Mouse (Mus musculus): ENCODE data around the gene Sumo1. TPM values are rescaled to one million over a fixed set of nuclear protein-coding genes. Genes with fewer than 3 reads are reported as not detected.

The Sumo1 gene
- polyA plus RNA-seq, 1 experiment = 18.2 TPM

- WGBS = 35% methylated on average over 11 of the region's 11 CpGs
- DNase-seq (ENCODE audit: low read depth, low spot score) = no peak
These were observed 67.9 kb downstream of the Sumo1 start for GRCm38 (mm10) chr1:59602531-59603416.

DNA sequence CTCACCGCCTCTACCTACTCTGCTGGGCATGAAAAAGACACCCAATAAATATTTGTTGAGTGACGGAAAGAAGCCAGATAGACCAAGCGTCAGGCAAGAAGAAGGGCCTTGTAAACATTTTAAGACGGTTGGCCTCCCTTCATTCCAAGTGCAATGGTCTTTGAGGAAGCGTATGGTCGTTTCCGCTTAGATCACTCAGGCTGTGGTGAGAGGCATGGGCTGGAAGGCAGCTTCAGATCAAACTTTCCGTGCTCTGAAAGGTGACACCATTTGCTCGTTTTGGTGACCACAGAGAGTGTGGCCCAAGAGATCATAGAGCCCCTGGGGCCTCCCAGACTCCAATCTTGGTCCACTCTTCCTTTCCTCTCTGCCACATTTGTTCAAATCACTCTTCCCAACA lies 75.0 kb downstream of the Sumo1 start:
- no peak for DNase-seq (ENCODE audit: low read depth, low spot score)
- WGBS = 81% methylated on average over 9 of the region's 9 CpGs

- WGBS = 74% methylated on average over 11 of the region's 11 CpGs
- DNase-seq (ENCODE audit: low read depth, low spot score) = no peak
These were observed 75.9 kb downstream of the Sumo1 start for GRCm38 (mm10) chr1:59594586-59595266.

DNA sequence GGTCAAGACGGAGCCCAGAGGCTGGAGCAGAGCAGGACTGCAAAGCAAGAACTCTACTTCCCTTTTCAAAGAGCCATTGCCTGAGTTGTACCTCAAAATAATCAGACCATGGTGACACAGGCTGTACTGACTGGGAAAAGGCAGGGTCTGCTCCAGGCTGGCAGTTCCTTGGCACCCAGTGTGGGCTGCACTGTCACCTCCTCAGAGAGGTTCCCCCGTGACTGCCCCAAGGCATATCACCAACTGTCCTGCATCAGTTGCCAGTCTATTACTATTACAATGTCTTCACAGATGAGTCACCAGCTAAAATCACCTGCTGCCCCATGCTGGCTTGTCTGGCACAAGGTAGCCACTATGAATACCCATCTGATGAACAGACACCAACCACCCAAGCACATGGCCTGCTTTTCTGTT lies 77.0 kb downstream of the Sumo1 start:
- 85% methylated on average over 2 of the region's 2 CpGs for WGBS
- DNase-seq (ENCODE audit: low read depth, low spot score) = no peak

GRCm38 (mm10) chr1:59592876-59593275 lies 77.8 kb downstream of the Sumo1 start:
- no peak for DNase-seq (ENCODE audit: low read depth, low spot score)
- 38% methylated on average over 12 of the region's 12 CpGs for WGBS

DNA sequence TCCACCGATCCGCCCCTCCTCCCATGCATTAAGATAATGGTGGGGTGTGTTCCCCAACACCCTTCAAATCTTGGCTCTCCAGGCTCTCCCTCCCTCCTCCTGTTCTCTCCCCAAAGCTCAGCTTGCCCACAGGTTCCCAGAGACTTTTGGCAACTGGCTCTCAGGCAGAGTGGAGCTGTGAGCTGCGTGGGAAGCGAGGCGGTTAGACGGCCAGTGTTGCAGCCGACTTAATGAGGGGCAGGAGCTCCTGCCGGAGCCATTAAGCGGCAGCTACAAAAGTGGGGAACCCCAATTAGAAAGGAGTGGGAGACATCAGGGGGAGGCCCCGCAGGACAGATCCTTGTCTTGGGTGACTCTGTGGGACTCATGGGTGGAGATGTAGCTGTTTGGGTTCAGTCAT lies 78.3 kb downstream of the Sumo1 start:
- WGBS = 46% methylated on average over 10 of the region's 10 CpGs
- no peak for DNase-seq (ENCODE audit: low read depth, low spot score)

GRCm38 (mm10) chr1:59589271-59589670 lies 81.4 kb downstream of the Sumo1 start:
- 79% methylated on average over 1 of the region's 1 CpGs for WGBS
- DNase-seq (ENCODE audit: low read depth, low spot score) = no peak

DNA sequence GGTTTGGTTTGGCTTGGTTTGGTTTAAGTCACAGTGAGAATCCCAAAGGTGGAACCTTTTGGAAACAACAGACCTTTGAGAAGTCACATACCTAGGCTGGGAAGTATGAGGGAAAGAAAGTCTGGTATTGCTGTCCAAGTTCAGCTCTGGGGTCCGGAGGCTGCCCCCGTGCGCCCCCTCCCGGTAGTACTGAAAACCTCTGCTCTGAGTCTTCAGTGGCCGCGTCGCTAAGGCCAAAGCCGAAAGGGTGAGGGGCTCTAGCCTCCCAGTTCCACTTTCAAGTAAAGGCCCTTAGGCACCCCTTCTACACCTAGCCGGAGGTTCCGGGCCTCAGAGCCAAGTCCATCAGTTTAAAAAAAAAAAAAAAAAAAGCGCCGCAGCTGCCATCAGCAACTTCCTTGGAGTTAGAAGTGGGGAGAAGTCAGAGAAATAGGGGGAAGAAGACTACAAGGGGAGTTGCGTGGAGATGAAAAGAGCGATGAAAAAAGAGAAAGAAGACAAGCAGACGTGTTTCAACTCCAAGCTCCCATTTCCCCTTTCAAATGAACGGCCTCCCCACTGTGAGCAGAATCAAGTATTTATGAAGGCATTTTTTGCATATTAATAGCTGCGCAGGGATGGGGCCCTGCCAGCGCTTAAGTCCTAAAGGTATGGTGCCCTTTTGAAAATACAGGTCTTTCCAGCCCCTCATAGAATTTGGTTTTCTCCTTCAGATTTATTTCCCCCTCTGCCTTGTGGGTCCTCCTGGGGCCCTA lies 85.8 kb downstream of the Sumo1 start:
- DNase-seq (ENCODE audit: low read depth, low spot score) = no peak
- 27% methylated on average over 18 of the region's 18 CpGs for WGBS

GRCm38 (mm10) chr1:59580880-59581279 lies 89.8 kb downstream of the Sumo1 start:
- WGBS = 80% methylated on average over 3 of the region's 3 CpGs
- DNase-seq (ENCODE audit: low read depth, low spot score) = no peak

- 31% methylated on average over 8 of the region's 8 CpGs for WGBS
- no peak for DNase-seq (ENCODE audit: low read depth, low spot score)
These were observed 90.4 kb downstream of the Sumo1 start for GRCm38 (mm10) chr1:59580131-59580751.

GRCm38 (mm10) chr1:59579327-59579726 lies 91.3 kb downstream of the Sumo1 start:
- WGBS = 62% methylated on average over 5 of the region's 5 CpGs
- no peak for DNase-seq (ENCODE audit: low read depth, low spot score)

GRCm38 (mm10) chr1:59578770-59579169 lies 91.9 kb downstream of the Sumo1 start:
- no peak for DNase-seq (ENCODE audit: low read depth, low spot score)
- WGBS = 77% methylated on average over 4 of the region's 4 CpGs

DNA sequence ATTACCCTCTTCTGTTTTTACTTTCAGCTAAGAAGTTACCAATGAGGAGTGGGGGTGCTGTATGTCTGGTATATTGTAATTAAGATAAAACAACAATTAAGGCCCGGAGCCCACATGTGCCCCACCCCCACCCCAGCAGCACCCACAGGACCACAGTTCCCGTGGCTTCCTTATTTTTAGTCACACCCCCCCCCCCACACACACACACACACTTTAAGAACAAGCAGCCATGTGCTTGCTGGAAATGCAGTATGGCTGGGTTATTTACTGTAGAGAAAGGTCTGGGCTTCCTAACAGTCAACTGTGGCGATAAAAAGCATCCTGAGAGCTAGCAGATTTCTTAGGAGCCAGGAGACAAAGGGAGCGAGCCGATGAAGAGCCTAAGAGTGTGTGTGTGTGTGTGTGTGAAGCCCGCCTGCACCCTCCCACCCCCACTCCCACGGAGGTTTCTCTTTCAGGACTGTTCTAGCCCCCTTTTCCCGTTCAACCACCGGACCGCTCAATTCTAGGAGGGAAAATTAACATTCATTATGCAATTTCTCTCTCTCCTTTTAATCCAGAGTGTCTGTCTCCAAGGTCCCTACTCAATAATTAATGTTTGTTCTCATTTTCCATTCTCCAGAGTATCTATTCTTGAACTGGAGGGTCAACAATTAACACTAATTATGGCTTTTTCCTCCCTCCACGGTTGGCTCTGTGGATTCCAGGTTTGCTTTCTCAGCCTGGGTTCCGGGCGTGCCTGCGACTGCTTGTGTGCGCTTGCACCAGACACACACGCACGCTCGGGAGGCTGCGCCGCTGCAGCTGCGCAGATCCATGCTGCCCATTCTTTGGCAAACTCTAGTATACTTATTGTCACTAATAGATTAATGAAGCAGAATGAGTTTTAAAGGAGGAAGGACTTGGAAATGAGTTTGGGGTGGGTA lies 96.1 kb downstream of the Sumo1 start:
- WGBS = 61% methylated on average over 21 of the region's 21 CpGs
- DNase-seq (ENCODE audit: low read depth, low spot score) = no peak

DNA sequence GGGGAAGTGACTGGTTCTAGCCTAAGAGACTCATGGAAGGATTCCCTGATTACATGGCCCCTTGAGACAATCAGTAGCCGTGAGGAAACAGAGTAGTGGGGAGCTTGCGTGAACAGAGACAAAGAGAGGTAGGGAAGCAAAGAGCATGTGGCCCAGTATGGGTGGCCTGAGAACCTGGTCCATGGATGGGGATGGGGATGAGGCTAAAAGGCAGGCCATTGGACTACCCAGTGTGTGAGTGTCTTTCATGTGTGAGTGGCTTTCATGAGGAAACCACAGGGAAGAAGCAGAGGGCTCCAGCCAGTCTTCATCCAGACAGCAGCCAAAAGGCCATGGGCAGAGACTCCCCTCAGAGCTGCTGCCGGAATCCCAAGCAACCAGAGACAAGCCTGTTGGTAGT lies 96.8 kb downstream of the Sumo1 start:
- 92% methylated on average over 3 of the region's 3 CpGs for WGBS
- DNase-seq (ENCODE audit: low read depth, low spot score) = no peak

DNA sequence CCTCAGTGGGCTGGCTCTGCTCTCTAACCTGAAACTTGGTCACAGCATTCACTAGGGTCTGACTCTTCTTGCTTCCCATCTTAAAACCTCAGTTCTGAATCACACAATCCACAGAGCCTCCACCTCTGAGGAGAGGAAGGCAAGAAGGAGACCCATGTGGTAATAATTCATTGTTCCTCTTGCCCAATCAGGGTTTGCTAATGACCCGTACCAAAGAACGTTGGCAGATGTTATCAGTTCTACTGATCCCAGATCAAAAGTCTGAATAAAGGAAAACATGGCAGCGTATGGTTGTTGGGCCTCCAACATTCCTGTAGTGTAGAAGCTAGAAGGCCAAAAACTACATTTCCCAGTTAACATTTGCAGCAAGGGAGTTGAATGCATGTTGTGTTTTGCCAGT lies 99.1 kb downstream of the Sumo1 start:
- WGBS = 85% methylated on average over 3 of the region's 3 CpGs

DNA sequence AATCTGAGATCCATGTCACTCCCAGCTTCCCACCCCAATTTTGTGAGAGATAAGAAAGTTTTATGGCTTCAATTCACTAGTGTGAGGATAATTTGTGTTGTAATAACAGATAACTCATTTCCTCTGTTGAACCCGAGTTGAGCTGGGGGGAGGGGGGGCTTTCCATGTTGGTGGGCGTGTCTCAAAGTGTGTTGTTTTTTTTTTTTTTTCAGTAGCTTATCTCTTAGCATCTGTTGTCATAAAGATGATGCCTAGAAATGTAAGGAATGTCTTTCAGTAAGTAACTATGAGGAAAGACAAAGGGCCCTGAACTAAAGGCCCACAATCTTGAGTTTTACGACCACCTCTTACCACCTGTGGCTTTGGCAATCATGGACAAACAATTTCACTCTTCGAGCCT lies 99.9 kb downstream of the Sumo1 start:
- no peak for DNase-seq (ENCODE audit: low read depth, low spot score)
- 28% methylated on average over 4 of the region's 4 CpGs for WGBS

More for the DNA sequence above, 99.1 kb downstream of the Sumo1 start:
- DNase-seq (ENCODE audit: low read depth, low spot score) = no peak

DNA sequence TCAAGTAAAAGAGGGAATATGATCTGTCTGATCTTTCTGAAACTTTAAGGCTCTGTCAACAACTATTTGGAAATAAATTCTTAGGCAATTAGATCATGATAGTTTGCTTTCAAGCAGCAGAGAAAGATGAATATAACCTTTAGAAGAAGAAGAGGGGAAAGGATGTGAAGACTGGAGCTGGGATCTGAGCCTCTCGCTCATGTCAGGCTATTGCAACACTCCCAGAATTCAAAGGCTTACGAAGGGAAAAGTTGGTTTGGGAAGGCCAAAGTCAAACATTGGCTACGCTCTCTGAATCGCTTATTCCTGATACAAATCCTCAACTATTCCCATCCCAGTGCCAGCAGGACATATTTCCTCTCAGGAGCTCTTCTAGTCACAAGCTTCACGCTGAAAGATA lies 101.3 kb downstream of the Sumo1 start:
- 78% methylated on average over 5 of the region's 5 CpGs for WGBS
- DNase-seq (ENCODE audit: low read depth, low spot score) = no peak

DNA sequence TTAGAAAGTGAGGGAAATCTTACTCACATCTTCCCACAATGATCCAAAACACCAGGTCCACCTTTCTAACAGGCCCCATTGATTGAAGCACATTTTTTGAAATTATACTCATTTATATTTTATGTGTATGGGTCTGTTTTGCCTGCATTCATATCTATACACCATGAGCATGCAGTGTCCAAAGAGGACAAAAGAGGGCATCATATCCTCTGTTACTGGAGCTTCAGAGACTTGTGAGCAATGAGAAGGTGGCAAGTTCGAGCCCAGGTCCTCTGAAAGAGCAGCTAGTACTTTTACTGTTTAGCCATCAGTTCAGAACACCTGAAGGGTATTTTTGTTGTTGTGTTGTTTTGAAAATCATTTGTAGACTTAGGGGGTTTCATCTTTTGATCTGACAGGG lies 102.4 kb downstream of the Sumo1 start:
- 95% methylated on average over 1 of the region's 1 CpGs for WGBS

DNA sequence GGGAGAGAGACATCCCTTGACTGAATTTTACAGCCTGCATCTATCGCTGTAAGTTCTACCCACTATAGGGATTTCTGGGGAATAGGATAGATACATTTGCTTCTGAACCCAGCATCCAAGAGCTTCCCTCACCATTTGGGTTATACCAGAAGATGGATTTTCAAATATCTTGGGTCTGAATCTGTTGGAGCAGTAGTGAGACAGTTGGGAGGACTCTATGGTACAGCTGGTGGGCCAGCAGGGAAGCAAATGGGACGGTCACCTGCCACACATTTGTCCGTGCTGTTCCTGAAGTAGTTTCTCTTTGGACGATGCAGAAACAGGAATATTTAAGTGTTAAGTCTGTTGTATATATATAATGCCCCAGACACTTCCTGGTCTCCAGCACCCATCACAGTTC lies 103.1 kb downstream of the Sumo1 start:
- no peak for DNase-seq (ENCODE audit: low read depth, low spot score)
- 86% methylated on average over 4 of the region's 4 CpGs for WGBS

More for the DNA sequence above, 102.4 kb downstream of the Sumo1 start:
- no peak for DNase-seq (ENCODE audit: low read depth, low spot score)

All from large intestine, adult 2 months (tissue).